Mouse (Mus musculus) E14TG2a.4 (cell line): ENCODE measurements at regions not wholly inside any gene's neighbourhood (a gene's known extent, or its start where the extent isn't known, plus 50 kb on each side); places are given as distances from the start of the nearest gene placed in this dataset.

ENCODE experiments used
- CTCF ChIP-seq: conservative IDR thresholded peaks from 2 replicates; pipeline ENCODE4 v1.5.1; 2014; ENCODE audit warnings: low read length
- POU5F1 ChIP-seq: IDR thresholded peaks from 2 replicates; pipeline ENCODE4 v1.6.1; 2014; ENCODE audit warnings: low read length, borderline replicate concordance

GRCm38 (mm10) chr2:172675081-172675480 is 125.7 kb downstream of the Tfap2c start:
- TF ChIP-seq CTCF: no peak
- TF ChIP-seq POU5F1: no peak
